Mouse (Mus musculus) intestine, embryonic 16.5 days (tissue): ENCODE results near the gene Sv2c. TPM values are rescaled to one million over a fixed set of nuclear protein-coding genes. Genes with fewer than 3 reads are reported as not detected.
A peak's percentile ranks its signal among the peaks of the same experiment; 100 is the strongest.

Experiments
- ATAC-seq: fragments of 200-750 bp; cut with Nextera tagmentation; 2 replicates; pipeline ENCODE4 v1.8.0; 2017; ENCODE audit warnings: moderate TSS enrichment, moderate library complexity
- H3K27ac ChIP-seq: fragments of 300-500 bp; sonication (generic); 2 replicates; pipeline ENCODE4 v1.5.1; 2014; ENCODE audit warnings: mild to moderate bottlenecking, low read length
- H3K27me3 ChIP-seq: fragments of 300-500 bp; sonication (generic); replicated peaks from 2 replicates; pipeline ENCODE4 v1.6.1; 2014; ENCODE audit warnings: low read length, control low read depth, mixed read lengths; ENCODE audit not compliant: control insufficient read depth, insufficient read depth
- H3K36me3 ChIP-seq: fragments of 300-500 bp; sonication (generic); 2 replicates; pipeline ENCODE4 v1.6.1; 2014; ENCODE audit warnings: low read length, control low read depth; ENCODE audit not compliant: control insufficient read depth, insufficient read depth
- H3K4me1 ChIP-seq: fragments of 300-500 bp; sonication (generic); 2 replicates; pipeline ENCODE4 v1.6.1; 2014; ENCODE audit warnings: low read length, control low read depth, mixed read lengths; ENCODE audit not compliant: control insufficient read depth, insufficient read depth
- H3K4me2 ChIP-seq: fragments of 300-500 bp; sonication (generic); 2 replicates; pipeline ENCODE4 v1.6.1; 2014; ENCODE audit warnings: low read depth, low read length, control low read depth
- H3K4me3 ChIP-seq: fragments of 300-500 bp; sonication (generic); 2 replicates; pipeline ENCODE4 v1.5.1; 2014; ENCODE audit warnings: mild to moderate bottlenecking, low read length
- H3K9ac ChIP-seq: fragments of 300-500 bp; sonication (generic); 2 replicates; pipeline ENCODE4 v1.6.1; 2014; ENCODE audit warnings: low read depth, low read length
- H3K9me3 ChIP-seq: fragments of 300-500 bp; sonication (generic); 2 replicates; pipeline ENCODE4 v1.6.1; 2016; ENCODE audit warnings: low read length, control low read depth; ENCODE audit not compliant: control insufficient read depth
- WGBS: fragments of 180-500 bp; shearing (Covaris S2); extraction: QIAGEN DNeasy Blood & Tissue Kit; methylation state at CpG from one replicate; pipeline ENCODE4 v1.1.7; 2014; 5-methylcytosine and 5-hydroxymethylcytosine counted together
- polyA plus RNA-seq: library from polyadenylated mRNA; unstranded; fragments of >200 nt; fragmentation: Nextera tagmentation; extraction: Ambion mirVana; gene quantifications from 2 replicates; pipeline ENCODE4 v1.2.1, GENCODE M21; 2015

Sv2c gene
- polyA plus RNA-seq, 1 experiment from 2014 or later, result 1.8 TPM

DNA sequence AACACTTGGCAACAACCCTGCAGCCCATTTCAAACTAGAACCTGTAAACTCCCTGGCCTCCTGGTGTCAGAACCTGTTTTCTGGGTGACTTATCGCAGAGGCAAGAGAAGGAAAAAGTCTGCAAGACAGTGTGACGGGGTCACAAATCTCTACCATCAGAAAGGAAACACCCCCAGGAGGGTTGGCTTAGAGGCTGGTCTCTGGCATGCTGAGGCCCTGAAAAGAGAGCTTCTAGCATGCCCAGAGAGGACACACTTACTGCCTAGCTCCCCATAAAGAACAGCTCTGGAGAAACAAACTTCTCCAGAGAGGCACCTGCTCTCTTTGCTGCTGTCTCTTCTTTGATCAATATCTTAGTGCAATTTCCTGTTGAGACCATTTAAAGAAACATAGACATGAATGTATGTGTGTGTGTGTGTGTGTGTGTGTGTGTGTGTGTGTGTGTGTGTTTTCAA is 176.0 kb downstream of the Sv2c start:
- ATAC-seq, result no peak
- peaks cover 9% of the 10 kb centered on the region for H3K4me1 ChIP-seq
- no peaks in the 10 kb centered on the region for H3K36me3 ChIP-seq
- H3K9me3 ChIP-seq, result no peaks in the 10 kb centered on the region
- H3K9ac ChIP-seq, result no peak overlapping the region
- H3K27me3 ChIP-seq, result no peaks in the 10 kb centered on the region
- no peak overlapping the region for H3K4me3 ChIP-seq
- no peak overlapping the region for H3K4me2 ChIP-seq
- 81% methylated on average over 2 of the region's 2 CpGs for WGBS
- H3K27ac ChIP-seq, result no peak overlapping the region

DNA sequence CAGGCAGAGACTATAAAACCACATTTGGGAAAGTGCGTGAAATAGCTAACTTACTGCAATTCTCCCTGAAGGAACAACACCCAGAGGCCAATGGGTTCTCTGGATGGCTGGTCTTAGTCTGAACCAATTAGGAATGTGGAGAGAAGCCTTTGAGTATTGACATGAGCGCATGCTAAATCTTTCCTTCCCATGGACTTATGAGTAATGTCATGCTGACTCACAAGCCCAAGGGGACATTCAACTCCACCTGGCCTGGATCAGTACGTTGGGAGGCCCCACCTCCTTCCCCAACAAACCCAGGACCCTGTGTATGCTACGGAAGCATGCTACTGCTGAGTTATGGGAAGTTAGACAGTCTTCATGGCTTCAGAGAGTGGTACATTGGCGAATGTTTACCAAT is 177.2 kb downstream of the Sv2c start:
- H3K4me3 ChIP-seq, result no peak overlapping the region
- H3K27me3 ChIP-seq, result no peaks in the 10 kb centered on the region
- ATAC-seq, result no peak
- no peak overlapping the region for H3K27ac ChIP-seq
- H3K9ac ChIP-seq, result no peak overlapping the region
- H3K9me3 ChIP-seq, result no peaks in the 10 kb centered on the region
- WGBS, result 89% methylated on average over 5 of the region's 5 CpGs
- H3K36me3 ChIP-seq, result no peaks in the 10 kb centered on the region
- peaks cover 13% of the 10 kb centered on the region for H3K4me1 ChIP-seq
- no peak overlapping the region for H3K4me2 ChIP-seq

DNA sequence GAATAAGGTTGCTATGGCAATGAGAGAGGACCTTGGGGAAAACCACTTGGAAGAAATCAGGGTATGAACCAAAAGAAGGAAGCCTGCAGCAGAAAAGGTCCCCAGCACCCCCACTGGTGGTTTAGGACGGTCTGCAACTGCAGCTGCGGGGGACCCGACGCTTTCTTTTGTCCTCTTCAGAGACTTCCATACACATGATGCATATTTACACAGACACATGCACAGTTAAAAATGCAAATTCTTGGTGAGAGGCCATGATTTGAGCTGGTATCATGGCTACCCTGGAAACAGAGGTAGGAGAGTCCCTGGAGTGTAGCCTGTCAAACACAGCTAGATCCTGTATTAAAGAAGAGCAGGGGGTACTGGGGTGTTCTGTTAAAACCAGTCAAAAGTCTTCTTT is 178.7 kb downstream of the Sv2c start:
- H3K9ac ChIP-seq, result no peak overlapping the region
- no peak overlapping the region for H3K27ac ChIP-seq
- H3K4me3 ChIP-seq, result no peak overlapping the region
- no peak for ATAC-seq
- H3K9me3 ChIP-seq, result no peaks in the 10 kb centered on the region
- H3K27me3 ChIP-seq, result no peaks in the 10 kb centered on the region
- no peaks in the 10 kb centered on the region for H3K36me3 ChIP-seq
- H3K4me2 ChIP-seq, result no peak overlapping the region
- WGBS, result 83% methylated on average over 4 of the region's 4 CpGs
- peaks cover 16% of the 10 kb centered on the region for H3K4me1 ChIP-seq

DNA sequence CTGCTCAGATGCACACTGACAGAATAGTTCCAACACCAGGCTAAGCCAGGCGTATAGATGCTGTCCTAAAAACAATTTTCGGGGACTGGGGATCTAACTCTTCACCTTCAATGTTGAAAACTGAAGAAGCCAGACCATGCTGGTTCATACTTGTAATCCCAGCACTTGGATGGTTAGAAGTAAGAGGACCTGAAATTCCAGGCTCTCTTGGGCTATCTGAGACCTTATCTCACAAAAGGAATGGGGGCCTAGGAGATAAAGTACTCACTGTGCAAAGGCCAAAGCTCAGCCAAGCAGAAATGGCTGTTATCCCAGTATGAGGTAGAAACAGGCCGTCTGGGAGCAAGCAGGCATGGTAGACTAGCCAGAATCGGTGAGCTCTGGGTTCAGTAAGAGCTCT is 180.1 kb downstream of the Sv2c start:
- no peaks in the 10 kb centered on the region for H3K36me3 ChIP-seq
- H3K4me1 ChIP-seq, result peaks cover 19% of the 10 kb centered on the region
- H3K27ac ChIP-seq, result peak overlapping the region; percentile 88
- no peaks in the 10 kb centered on the region for H3K27me3 ChIP-seq
- no peak overlapping the region for H3K9ac ChIP-seq
- H3K4me3 ChIP-seq, result no peak overlapping the region
- WGBS, result 76% methylated on average over 4 of the region's 4 CpGs
- no peak for ATAC-seq
- no peaks in the 10 kb centered on the region for H3K9me3 ChIP-seq
- H3K4me2 ChIP-seq, result no peak overlapping the region; the same call in 1 of the 2 replicates

DNA sequence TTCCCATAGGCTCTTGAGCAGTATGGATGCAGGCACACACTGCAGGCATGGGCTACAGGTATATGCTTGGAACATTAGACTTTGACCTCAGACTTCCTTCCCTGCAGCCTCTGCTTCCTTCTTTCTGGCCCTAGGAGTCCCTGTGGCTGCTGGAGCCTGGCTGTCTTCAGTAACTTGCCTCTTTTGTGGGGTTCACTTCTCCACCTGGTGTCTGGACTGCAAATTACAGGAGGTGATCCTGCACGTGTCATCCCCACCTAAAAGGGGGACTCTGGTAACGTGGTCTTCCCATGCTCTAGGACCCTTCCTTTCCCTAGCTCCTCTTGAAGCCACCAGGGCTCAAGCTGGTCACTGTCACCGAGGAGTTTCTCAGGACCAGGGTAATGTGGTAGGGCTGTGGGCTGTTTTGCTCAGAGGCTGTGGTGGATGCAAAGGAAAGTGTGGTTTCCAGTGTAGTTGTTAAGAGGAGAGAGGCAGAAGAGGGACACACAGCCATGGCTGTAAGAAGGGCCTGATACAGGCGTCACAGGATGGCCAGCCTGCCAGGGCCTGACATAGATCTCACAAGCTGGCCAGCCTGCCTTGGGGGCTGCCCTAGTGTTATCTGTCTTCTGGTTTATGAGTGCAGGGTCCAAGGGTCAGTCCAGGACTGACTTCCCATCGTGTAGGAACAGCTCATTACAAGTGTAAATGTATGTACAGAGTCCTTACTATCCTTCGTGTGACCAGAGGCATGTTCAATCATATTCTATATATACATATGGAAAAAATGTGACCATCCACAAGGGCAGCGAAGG is 181.1 kb downstream of the Sv2c start:
- ATAC-seq, result peak; percentile 90
- H3K9me3 ChIP-seq, result no peaks in the 10 kb centered on the region
- WGBS, result 47% methylated on average over 7 of the region's 7 CpGs
- H3K4me1 ChIP-seq, result peaks cover 19% of the 10 kb centered on the region
- no peaks in the 10 kb centered on the region for H3K36me3 ChIP-seq
- H3K9ac ChIP-seq, result peak overlapping the region; percentile 49; the same call in 1 of the 2 replicates
- peak overlapping the region; percentile 88 for H3K27ac ChIP-seq
- no peak overlapping the region for H3K4me3 ChIP-seq
- H3K4me2 ChIP-seq, result peak overlapping the region; percentile 1; the same call in 1 of the 2 replicates
- no peaks in the 10 kb centered on the region for H3K27me3 ChIP-seq

DNA sequence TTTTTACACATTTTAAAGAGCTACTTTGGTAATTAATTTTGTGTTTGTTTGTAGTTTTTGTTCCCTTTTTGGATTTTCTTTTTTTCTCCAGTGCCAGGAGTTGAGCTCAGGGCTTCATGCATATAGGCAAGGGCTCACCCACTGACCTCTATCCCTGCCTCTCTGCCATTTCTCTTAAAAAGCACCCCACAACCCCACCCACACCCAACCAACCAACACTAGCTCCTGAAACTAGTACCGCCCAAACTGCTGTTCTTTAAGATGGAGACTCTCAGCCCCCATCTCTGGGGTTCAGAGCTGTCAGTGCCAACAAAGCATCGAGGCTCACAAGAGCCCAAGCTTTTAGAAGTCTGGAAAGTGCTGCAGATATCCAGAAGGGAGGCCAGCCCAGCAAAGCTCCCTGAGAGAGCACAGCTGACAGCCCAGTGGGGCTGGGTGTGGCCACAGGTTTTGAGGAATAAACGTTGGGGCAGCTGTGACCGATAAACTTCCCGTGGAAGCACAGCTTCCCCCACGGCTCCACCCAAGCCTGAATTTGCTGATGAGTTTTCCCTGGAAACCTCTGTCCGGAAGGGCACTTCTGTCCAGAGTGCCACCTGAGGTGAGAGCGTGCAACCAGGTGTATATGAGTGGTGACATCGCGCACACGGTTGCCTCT is 181.8 kb downstream of the Sv2c start:
- peak; percentile 32 for ATAC-seq
- Histone ChIP-seq H3K9ac (peak overlapping the region; percentile 40; the same call in 1 of the 2 replicates), H3K36me3 (no peaks in the 10 kb centered on the region), H3K27ac (peak overlapping the region; percentile 88), H3K4me1 (peaks cover 19% of the 10 kb centered on the region), H3K9me3 (no peaks in the 10 kb centered on the region), H3K4me2 (peak overlapping the region; percentile 1; the same call in 1 of the 2 replicates), H3K4me3 (no peak overlapping the region), H3K27me3 (no peaks in the 10 kb centered on the region)
- WGBS, result 57% methylated on average over 11 of the region's 11 CpGs

DNA sequence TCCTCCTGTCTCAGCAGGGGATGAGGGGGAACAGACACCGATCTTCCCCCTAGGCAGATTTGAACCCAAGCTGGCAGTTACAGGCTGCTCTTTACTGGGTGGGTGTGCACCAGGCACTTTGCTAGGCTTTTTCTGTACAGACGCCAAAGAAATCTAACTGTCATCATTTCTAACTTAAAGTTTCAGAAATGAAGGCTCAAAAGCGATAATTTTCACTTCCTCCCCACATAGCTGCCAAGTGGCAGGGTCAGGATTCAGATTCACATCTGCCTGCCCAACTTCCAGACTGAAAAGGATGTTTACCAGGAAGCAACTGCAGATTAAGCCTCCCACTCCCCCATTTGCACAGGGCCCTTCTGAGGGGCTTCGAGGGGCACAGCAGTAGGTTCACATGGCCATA is 183.0 kb downstream of the Sv2c start:
- H3K9me3 ChIP-seq, result no peaks in the 10 kb centered on the region
- no peak overlapping the region for H3K4me2 ChIP-seq
- peak overlapping the region; percentile 72; the same call in 1 of the 2 replicates for H3K27ac ChIP-seq
- no peaks in the 10 kb centered on the region for H3K36me3 ChIP-seq
- no peak overlapping the region for H3K4me3 ChIP-seq
- no peaks in the 10 kb centered on the region for H3K27me3 ChIP-seq
- WGBS, result 64% methylated on average over 4 of the region's 4 CpGs
- H3K4me1 ChIP-seq, result peaks cover 19% of the 10 kb centered on the region
- no peak for ATAC-seq
- H3K9ac ChIP-seq, result no peak overlapping the region; the same call in 1 of the 2 replicates

DNA sequence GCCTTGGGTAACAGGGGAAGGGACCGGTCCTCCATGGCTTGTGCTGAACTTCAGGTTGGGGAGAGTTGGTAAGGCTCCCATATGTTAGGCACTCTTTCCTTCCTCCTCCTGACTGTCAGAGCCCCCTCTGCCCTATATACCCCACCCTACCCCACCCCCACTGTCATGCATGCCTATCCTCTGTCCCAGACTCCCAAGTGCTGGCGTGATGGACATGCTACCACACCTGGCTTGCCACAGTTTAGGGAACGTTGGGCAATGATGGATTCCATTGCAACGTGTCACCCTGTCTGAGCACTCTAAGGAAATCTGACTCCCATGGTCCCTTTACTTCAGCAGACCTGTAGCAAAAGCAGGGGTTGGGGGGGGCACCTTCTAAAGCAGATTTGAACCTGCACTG is 183.6 kb downstream of the Sv2c start:
- peak overlapping the region; percentile 72 for H3K27ac ChIP-seq
- peaks cover 19% of the 10 kb centered on the region for H3K4me1 ChIP-seq
- 82% methylated on average over 4 of the region's 4 CpGs for WGBS
- H3K4me2 ChIP-seq, result no peak overlapping the region
- no peaks in the 10 kb centered on the region for H3K27me3 ChIP-seq
- no peaks in the 10 kb centered on the region for H3K36me3 ChIP-seq
- H3K9ac ChIP-seq, result no peak overlapping the region
- H3K9me3 ChIP-seq, result no peaks in the 10 kb centered on the region
- no peak overlapping the region for H3K4me3 ChIP-seq
- no peak for ATAC-seq

DNA sequence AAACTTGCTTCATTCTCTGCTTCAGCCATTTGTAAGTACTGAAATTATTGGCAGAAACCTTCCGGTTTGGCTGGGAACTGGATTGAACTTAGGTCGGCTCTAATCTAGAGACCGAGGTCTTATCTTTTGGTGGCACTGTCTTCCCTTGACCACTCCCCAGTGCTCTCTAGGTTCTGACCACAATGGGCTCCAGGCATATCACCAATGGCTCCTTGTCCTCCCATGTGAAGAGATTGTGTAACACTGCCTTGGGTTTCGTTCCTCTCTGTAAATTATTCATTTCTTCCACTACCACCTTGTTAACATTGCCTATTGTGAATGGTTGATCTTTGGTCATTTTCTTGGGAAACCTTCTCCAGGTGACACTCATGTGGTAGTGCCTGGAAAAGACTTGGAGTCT is 184.0 kb downstream of the Sv2c start:
- H3K4me3 ChIP-seq, result no peak overlapping the region
- H3K4me1 ChIP-seq, result peaks cover 19% of the 10 kb centered on the region
- peak; percentile 73 for ATAC-seq
- H3K36me3 ChIP-seq, result no peaks in the 10 kb centered on the region
- peak overlapping the region; percentile 72 for H3K27ac ChIP-seq
- H3K9ac ChIP-seq, result no peak overlapping the region
- no peak overlapping the region for H3K4me2 ChIP-seq
- H3K9me3 ChIP-seq, result no peaks in the 10 kb centered on the region
- WGBS, result 62% methylated on average over 4 of the region's 4 CpGs
- H3K27me3 ChIP-seq, result no peaks in the 10 kb centered on the region
